Mouse (Mus musculus) adrenal gland, postnatal 25 days (tissue): ENCODE measurements around the gene Tsks. TPM values are rescaled to one million over a fixed set of nuclear protein-coding genes. Genes with fewer than 3 reads are reported as not detected.

Experiments
- total RNA-seq: library from RNA; stranded (reverse); gene quantifications from 2 replicates; pipeline ENCODE4 v1.2.3, GENCODE M21; 2021

Tsks gene
- total RNA-seq, 1 experiment from 2014 or later, result not detected

Other genes starting within 250 kb of the Tsks start
- not detected in 2 replicates for gene Izumo2, start 234.5 kb upstream of the Tsks start, total RNA-seq
- gene Vrk3, start 194.8 kb upstream of the Tsks start, total RNA-seq, result 58.7 and 59.3 TPM in 2 replicates
- gene Zfp473, start 192.2 kb upstream of the Tsks start, total RNA-seq, result 0.71 and 0.88 TPM in 2 replicates
- 40.5 and 44.4 TPM in 2 replicates for gene Nup62, start 127.1 kb upstream of the Tsks start, total RNA-seq
- gene Il4i1, start 126.8 kb upstream of the Tsks start, total RNA-seq, result 2.8 and 3.4 TPM in 2 replicates
- gene Atf5, start 126.5 kb upstream of the Tsks start, total RNA-seq, result 108 and 165 TPM in 2 replicates
- 116 and 138 TPM in 2 replicates for gene Akt1s1, start 94.2 kb upstream of the Tsks start, total RNA-seq
- gene Tbc1d17, start 94.1 kb upstream of the Tsks start, total RNA-seq, result 62.1 and 88.5 TPM in 2 replicates
- 53.2 and 55.8 TPM in 2 replicates for gene Pnkp, start 86.1 kb upstream of the Tsks start, total RNA-seq
- gene Ptov1, start 73.4 kb upstream of the Tsks start, total RNA-seq, result 309 and 326 TPM in 2 replicates
- 93.7 and 103 TPM in 2 replicates for gene Med25, start 50.5 kb upstream of the Tsks start, total RNA-seq
- gene Fuz, start 47.1 kb upstream of the Tsks start, total RNA-seq, result 37.4 and 37.8 TPM in 2 replicates
- 83.7 and 115 TPM in 2 replicates for gene Ap2a1, start 13.7 kb upstream of the Tsks start, total RNA-seq
- 13.3 and 16.5 TPM in 2 replicates for gene Cpt1c, start 31.6 kb downstream of the Tsks start, total RNA-seq
- 177 and 221 TPM in 2 replicates for gene Prmt1, start 43.4 kb downstream of the Tsks start, total RNA-seq
- gene Irf3, start 54.4 kb downstream of the Tsks start, total RNA-seq, result 138 and 151 TPM in 2 replicates
- gene Bcl2l12, start 55.5 kb downstream of the Tsks start, total RNA-seq, result 18.7 and 24.4 TPM in 2 replicates
- 86.4 and 99.4 TPM in 2 replicates for gene Scaf1, start 73.2 kb downstream of the Tsks start, total RNA-seq
- gene Rras, start 74.8 kb downstream of the Tsks start, total RNA-seq, result 94.0 and 102 TPM in 2 replicates
- 71.1 and 78.5 TPM in 2 replicates for gene Prr12, start 109.7 kb downstream of the Tsks start, total RNA-seq
- gene Nosip, start 119.2 kb downstream of the Tsks start, total RNA-seq, result 46.5 and 67.2 TPM in 2 replicates
- gene Prrg2, start 119.5 kb downstream of the Tsks start, total RNA-seq, result 19.2 and 21.4 TPM in 2 replicates
- gene Rcn3, start 149.0 kb downstream of the Tsks start, total RNA-seq, result 27.7 and 33.5 TPM in 2 replicates
- 88.4 and 96.1 TPM in 2 replicates for gene Fcgrt, start 160.6 kb downstream of the Tsks start, total RNA-seq
- gene Rps11, start 181.2 kb downstream of the Tsks start, total RNA-seq, result 1,211 and 1,259 TPM in 2 replicates
- 1,469 and 1,540 TPM in 2 replicates for gene Rpl13a, start 185.6 kb downstream of the Tsks start, total RNA-seq
- gene Gm45713, start 193.0 kb downstream of the Tsks start, total RNA-seq, result not detected in 2 replicates
- 29.1 and 32.1 TPM in 2 replicates for gene Flt3l, start 193.2 kb downstream of the Tsks start, total RNA-seq
- 61.7 and 74.3 TPM in 2 replicates for gene Pih1d1, start 211.1 kb downstream of the Tsks start, total RNA-seq
- gene Aldh16a1, start 211.4 kb downstream of the Tsks start, total RNA-seq, result 79.2 and 106 TPM in 2 replicates
- gene Slc17a7, start 220.7 kb downstream of the Tsks start, total RNA-seq, result 0.15 and 0.33 TPM in 2 replicates
- not detected in 2 replicates for gene Gfy, start 236.4 kb downstream of the Tsks start, total RNA-seq
- gene Pth2, start 237.8 kb downstream of the Tsks start, total RNA-seq, result not detected in 2 replicates